ENCODE assay signal across 8 mouse cellular contexts in genomic region chr17:46032257-46032991, GRCm38 (mm10). TPM values are rescaled to one million over a fixed set of nuclear protein-coding genes. Genes with fewer than 3 reads are reported as not detected.
A peak's percentile ranks its signal among the peaks of the same experiment; 100 is the strongest.
DNase-seq lines count a peak whose midpoint lies in the region; ATAC-seq lines count a peak whose summit lies in the region.

Vegfa (minus strand) TSS chr17:46032369.

- intact Hi-C loops in gastrocnemius, postnatal 14 days (cut with DNase I; ENCODE audit: low total_unique reads), result loop anchor here (5.0 kb wide), 1 partner anchor 185 kb away; no protein-coding TSS in a partner anchor
- intact Hi-C loops in left cerebral cortex, postnatal 10 days (cut with DNase I), result loop anchor here (1.0 to 5.0 kb wide), 3 partner anchors 100 to 301 kb away; no protein-coding TSS in a partner anchor

- peak; percentile 82 for ATAC-seq in inflammation-experienced regulatory T-cells, adult 6 months
- ATAC-seq in megakaryocyte-erythroid progenitor cell, adult 5-6 weeks (replicated peaks; ENCODE audit: low FRiP score, low TSS enrichment, poor library complexity, severe bottlenecking), result peak; percentile 64

- DNase-seq in adipocyte (ENCODE audit: low spot score), result peak; percentile 97
- peak; percentile 97 for DNase-seq in embryo, embryonic 10 days (ENCODE audit: low spot score)
- DNase-seq in gastrocnemius, postnatal 14 days, result peak; percentile 91
- peak; percentile 83 to 92 for DNase-seq in left cerebral cortex, postnatal 10 days (ENCODE audit: extremely low spot score in 1 of 2, low spot score in 2 of 2)
- peak; percentile 88 for DNase-seq in right cerebral cortex, postnatal 25 days
- peak; percentile 86 to 94 for DNase-seq in urinary bladder, postnatal 4 days (ENCODE audit: low spot score in 2 of 2)

RNA-seq across cellular contexts. Expression of gene Vegfa, which starts in this region (rescaled TPM):
- total RNA-seq in gastrocnemius, postnatal 14 days (2021), result 10 to 100 TPM; 73.9 to 95.9 TPM
- polyA plus RNA-seq in inflammation-experienced regulatory T-cells, adult 6 months (2017; shearing (Covaris generic)), result not detected
- total RNA-seq in left cerebral cortex, postnatal 10 days (2021), result 10 to 100 TPM; 73.6 to 82.9 TPM
- total RNA-seq in megakaryocyte-erythroid progenitor cell, adult 5-6 weeks (2014; fragmentation: Nextera tagmentation), result 8.8 and 12.5 TPM in 2 replicates
- total RNA-seq in megakaryocyte-erythroid progenitor cell, adult 5-6 weeks (2017), result 15.2 and 17.2 TPM in 2 replicates

Comparison
In these comparisons a context has a peak if more than half of its experiments do, and no peak if none do; other contexts are left out.
1. Peak in every context shown above with its lines: DNase-seq and ATAC-seq.
2. RNA of gene Vegfa (total RNA-seq): 73.9 to 95.9 TPM in gastrocnemius, postnatal 14 days and 73.6 to 82.9 TPM in left cerebral cortex, postnatal 10 days; 8.8 to 17.2 TPM in megakaryocyte-erythroid progenitor cell, adult 5-6 weeks; every median in the first group is over 4 times any median in the second.
3. Peak in ATAC-seq in inflammation-experienced regulatory T-cells, adult 6 months; RNA of the gene not detected or under 1 TPM.